Mouse (Mus musculus): Measurements from ENCODE around the gene Mta3.
"Not testable (repeated sequence)": the region's sequence is repeated elsewhere in the genome, so short reads cannot be mapped to it uniquely, and the experiment has no call there.

Gene Mta3

GRCm38 (mm10) chr17:83708256-83708655, 2.3 kb downstream of the Mta3 start:
- no peak for DNase-seq (ENCODE audit: low spot score in 2 of 2)

- DNase-seq (ENCODE audit: low spot score in 2 of 2) = no peak
Observed at GRCm38 (mm10) chr17:83708891-83709290, 2.9 kb downstream of the Mta3 start.

- DNase-seq (ENCODE audit: low spot score in 2 of 2) = not testable (repeated sequence)
Observed at GRCm38 (mm10) chr17:83709517-83709916, 3.6 kb downstream of the Mta3 start.

- no peak for DNase-seq (ENCODE audit: low spot score in 2 of 2)
Observed at GRCm38 (mm10) chr17:83710639-83711038, 4.7 kb downstream of the Mta3 start.

GRCm38 (mm10) chr17:83712341-83712740, 6.4 kb downstream of the Mta3 start:
- no peak for DNase-seq (ENCODE audit: low spot score in 2 of 2)

- no peak for DNase-seq (ENCODE audit: low spot score in 2 of 2)
Observed at GRCm38 (mm10) chr17:83720449-83720848, 14.5 kb downstream of the Mta3 start.

GRCm38 (mm10) chr17:83721157-83721556, 15.2 kb downstream of the Mta3 start:
- no peak for DNase-seq (ENCODE audit: low spot score in 2 of 2)

- no peak for DNase-seq (ENCODE audit: low spot score in 2 of 2)
Observed at GRCm38 (mm10) chr17:83723064-83723463, 17.1 kb downstream of the Mta3 start.

GRCm38 (mm10) chr17:83726496-83726895, 20.5 kb downstream of the Mta3 start:
- no peak for DNase-seq (ENCODE audit: low spot score in 2 of 2)

GRCm38 (mm10) chr17:83727707-83728106, 21.7 kb downstream of the Mta3 start:
- no peak for DNase-seq (ENCODE audit: low spot score in 2 of 2)

- no peak for DNase-seq (ENCODE audit: low spot score in 2 of 2)
Observed at GRCm38 (mm10) chr17:83729029-83729428, 23.1 kb downstream of the Mta3 start.

- DNase-seq (ENCODE audit: low spot score in 2 of 2) = no peak
Observed at GRCm38 (mm10) chr17:83730123-83730522, 24.2 kb downstream of the Mta3 start.

- DNase-seq (ENCODE audit: low spot score in 2 of 2) = peak; percentile 21 to 25
Observed at GRCm38 (mm10) chr17:83732166-83732629, 26.2 kb downstream of the Mta3 start.

- peak; percentile 74 to 83 for DNase-seq (ENCODE audit: low spot score in 2 of 2)
Observed at GRCm38 (mm10) chr17:83732801-83733200, 26.8 kb downstream of the Mta3 start.

GRCm38 (mm10) chr17:83736701-83737100, 30.7 kb downstream of the Mta3 start:
- no peak for DNase-seq (ENCODE audit: low spot score in 2 of 2)

- no peak for DNase-seq (ENCODE audit: low spot score in 2 of 2)
Observed at GRCm38 (mm10) chr17:83737775-83738174, 31.8 kb downstream of the Mta3 start.

GRCm38 (mm10) chr17:83740135-83740676, 34.2 kb downstream of the Mta3 start:
- DNase-seq (ENCODE audit: low spot score in 2 of 2) = no peak

GRCm38 (mm10) chr17:83741243-83741642, 35.3 kb downstream of the Mta3 start:
- no peak for DNase-seq (ENCODE audit: low spot score in 2 of 2)

- DNase-seq (ENCODE audit: low spot score in 2 of 2) = no peak
Observed at GRCm38 (mm10) chr17:83744231-83744824, 38.4 kb downstream of the Mta3 start.

- no peak for DNase-seq (ENCODE audit: low spot score in 2 of 2)
Observed at GRCm38 (mm10) chr17:83747405-83748160, 41.6 kb downstream of the Mta3 start.

- no peak for DNase-seq (ENCODE audit: low spot score in 2 of 2)
Observed at GRCm38 (mm10) chr17:83750216-83750950, 44.4 kb downstream of the Mta3 start.

All from spleen, postnatal 14 days (tissue).